Mouse (Mus musculus): Measurements from ENCODE around the gene Fosl1. TPM values are rescaled to one million over a fixed set of nuclear protein-coding genes. Genes with fewer than 3 reads are reported as not detected.

Fosl1 gene
- total RNA-seq, 2 experiments from 2014 or later = not detected

Other genes starting within 250 kb of the Fosl1 start
- 10 to 100 TPM; 52.5 to 55.0 TPM for gene Pacs1, start 174.4 kb upstream of the Fosl1 start, total RNA-seq (2021)
- 100 to 1,000 TPM; 204 to 205 TPM for gene Sf3b2, start 152.1 kb upstream of the Fosl1 start, total RNA-seq (2021)
- gene Gal3st3, start 149.2 kb upstream of the Fosl1 start, total RNA-seq (2021) = 100 to 1,000 TPM; 110 TPM
- not detected for gene Catsper1, start 111.8 kb upstream of the Fosl1 start, total RNA-seq (2021)
- 1 to 10 TPM; 7.3 to 7.7 TPM for gene Cst6, start 98.0 kb upstream of the Fosl1 start, total RNA-seq (2021)
- gene Eif1ad, start 80.8 kb upstream of the Fosl1 start, total RNA-seq (2021) = 10 to 100 TPM; 20.6 to 21.3 TPM
- gene Banf1, start 80.4 kb upstream of the Fosl1 start, total RNA-seq (2021) = 10 to 100 TPM; 80.9 to 90.9 TPM
- 100 to 1,000 TPM in 1 of 2 experiments, 10 to 100 TPM in 1; 97.9 to 104 TPM for gene Sart1, start 58.8 kb upstream of the Fosl1 start, total RNA-seq (2021)
- gene Tsga10ip, start 45.0 kb upstream of the Fosl1 start, total RNA-seq (2021) = not detected
- gene Drap1, start 22.6 kb upstream of the Fosl1 start, total RNA-seq (2021) = 100 to 1,000 TPM; 291 to 298 TPM
- 10 to 100 TPM; 66.4 to 69.8 TPM for gene AI837181, start 22.4 kb upstream of the Fosl1 start, total RNA-seq (2021)
- 10 to 100 TPM; 34.8 to 38.3 TPM for gene Ccdc85b, start 10.3 kb downstream of the Fosl1 start, total RNA-seq (2021)
- gene Fibp, start 13.1 kb downstream of the Fosl1 start, total RNA-seq (2021) = 10 to 100 TPM; 85.5 to 86.3 TPM
- not detected for gene Ctsw, start 21.0 kb downstream of the Fosl1 start, total RNA-seq (2021)
- gene Efemp2, start 26.4 kb downstream of the Fosl1 start, total RNA-seq (2021) = 10 to 100 TPM; 10.9 to 12.4 TPM
- 10 to 100 TPM; 37.6 to 39.3 TPM for gene Mus81, start 40.9 kb downstream of the Fosl1 start, total RNA-seq (2021)
- 1,000 to 10,000 TPM; 1,234 to 1,394 TPM for gene Cfl1, start 42.9 kb downstream of the Fosl1 start, total RNA-seq (2021)
- gene 1700020D05Rik, start 56.2 kb downstream of the Fosl1 start, total RNA-seq (2021) = 1 to 10 TPM; 5.4 to 8.8 TPM
- 10 to 100 TPM; 80.5 to 83.5 TPM for gene Snx32, start 63.0 kb downstream of the Fosl1 start, total RNA-seq (2021)
- not detected for gene Ovol1, start 113.1 kb downstream of the Fosl1 start, total RNA-seq (2021)
- gene Ap5b1, start 120.5 kb downstream of the Fosl1 start, total RNA-seq (2021) = 1 to 10 TPM; 5.8 to 7.0 TPM
- 10 to 100 TPM; 80.2 to 88.0 TPM for gene Rnaseh2c, start 154.3 kb downstream of the Fosl1 start, total RNA-seq (2021)
- gene Kat5, start 162.7 kb downstream of the Fosl1 start, total RNA-seq (2021) = 10 to 100 TPM; 80.1 to 91.1 TPM
- gene Rela, start 189.9 kb downstream of the Fosl1 start, total RNA-seq (2021) = 10 to 100 TPM; 17.2 to 17.7 TPM
- 10 to 100 TPM; 16.6 to 18.0 TPM for gene Sipa1, start 216.2 kb downstream of the Fosl1 start, total RNA-seq (2021)
- gene Map3k11, start 241.2 kb downstream of the Fosl1 start, total RNA-seq (2021) = 10 to 100 TPM; 17.8 to 18.6 TPM
- 10 to 100 TPM; 61.9 to 68.5 TPM for gene Pcnx3, start 241.4 kb downstream of the Fosl1 start, total RNA-seq (2021)

Data from layer of hippocampus, postnatal 36 days (tissue).